Mouse (Mus musculus): ENCODE measurements around the gene Mns1. TPM values are rescaled to one million over a fixed set of nuclear protein-coding genes. Genes with fewer than 3 reads are reported as not detected.
"Not testable (repeated sequence)": the region's sequence is repeated elsewhere in the genome, so short reads cannot be mapped to it uniquely, and the experiment has no call there.

Mns1 gene
- polyA plus RNA-seq, 2 experiments: 70.9 to 99.8 TPM

- ATAC-seq (ENCODE audit: insufficient read depth): no peak
- no peaks in the 10 kb centered on the region for H3K27me3 ChIP-seq (ENCODE audit: control insufficient read depth, insufficient read depth, low read length)
- WGBS (ENCODE audit: insufficient replicate concordance): 65% methylated on average over 7 of the region's 7 CpGs
Measured at GRCm38 (mm10) chr9:72392686-72393085, 45.1 kb upstream of the Mns1 start.

DNA sequence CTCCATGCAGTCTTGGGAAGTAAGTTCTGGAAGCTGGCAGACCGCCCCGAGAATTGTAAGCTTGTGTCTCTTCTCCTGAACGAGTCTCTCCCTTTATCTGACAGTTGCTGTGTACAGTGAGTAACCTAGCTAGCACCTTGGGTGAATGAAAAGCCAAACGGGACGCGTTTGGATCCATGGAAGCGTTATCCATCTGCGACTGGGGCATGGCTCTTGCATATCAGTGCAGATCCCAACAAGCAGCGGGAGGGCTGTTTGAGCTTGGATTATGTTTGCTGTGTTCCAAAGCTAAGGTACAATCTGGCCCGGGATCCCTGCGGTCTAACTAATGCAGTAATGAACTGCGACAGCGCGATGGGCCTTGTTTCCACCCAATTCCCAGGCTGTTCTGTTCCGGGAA is 44.6 kb upstream of the Mns1 start:
- Histone ChIP-seq H3K4me2 (ENCODE audit: low read depth) (no peak overlapping the region), H3K4me1 (replicated peaks; ENCODE audit: control insufficient read depth in 2 of 2, insufficient read depth in 2 of 2, low read length in 1 of 2) (peaks cover 5 to 14% of the 10 kb centered on the region in 2 experiments), H3K27me3 (ENCODE audit: control insufficient read depth, insufficient read depth, low read length) (no peaks in the 10 kb centered on the region), H3K9ac (replicated peaks) (no peak overlapping the region), H3K9me3 (ENCODE audit: control insufficient read depth, low read length) (no peaks in the 10 kb centered on the region), H3K36me3 (replicated peaks; ENCODE audit: control insufficient read depth, insufficient read depth, low read depth) (no peaks in the 10 kb centered on the region), H3K4me3 (ENCODE audit: insufficient read depth in 1 of 2, low read depth in 2 of 2, low read length in 2 of 2) (no peak overlapping the region), H3K27ac (no peak overlapping the region)
- WGBS (ENCODE audit: insufficient replicate concordance): 78% methylated on average over 15 of the region's 15 CpGs
- ATAC-seq (ENCODE audit: insufficient read depth): no peak
- TF ChIP-seq CTCF (IDR thresholded peaks at IDR 0.05; ENCODE audit: low read depth): no peak
- no peak for TF ChIP-seq EP300 (IDR thresholded peaks at IDR 0.05; ENCODE audit: low read depth)
- no peak for DNase-seq (ENCODE audit: low read depth in 3 of 3, low spot score in 3 of 3)

More at GRCm38 (mm10) chr9:72392686-72393085, 45.1 kb upstream of the Mns1 start:
- H3K27ac ChIP-seq: no peak overlapping the region
- no peaks in the 10 kb centered on the region for H3K9me3 ChIP-seq (ENCODE audit: control insufficient read depth, low read length)
- H3K4me3 ChIP-seq (ENCODE audit: insufficient read depth in 1 of 2, low read depth in 2 of 2, low read length in 2 of 2): no peak overlapping the region
- H3K4me2 ChIP-seq (ENCODE audit: low read depth): no peak overlapping the region
- H3K36me3 ChIP-seq (replicated peaks; ENCODE audit: control insufficient read depth, insufficient read depth, low read depth): no peaks in the 10 kb centered on the region
- no peak for TF ChIP-seq EP300 (IDR thresholded peaks at IDR 0.05; ENCODE audit: low read depth)
- TF ChIP-seq CTCF (IDR thresholded peaks at IDR 0.05; ENCODE audit: low read depth): no peak
- no peak for DNase-seq (ENCODE audit: low read depth in 3 of 3, low spot score in 3 of 3)
- peaks cover 3 to 12% of the 10 kb centered on the region in 2 experiments for H3K4me1 ChIP-seq (replicated peaks; ENCODE audit: control insufficient read depth in 2 of 2, insufficient read depth in 2 of 2, low read length in 1 of 2)
- no peak overlapping the region for H3K9ac ChIP-seq (replicated peaks)

GRCm38 (mm10) chr9:72393869-72394341 is 43.9 kb upstream of the Mns1 start:
- WGBS (ENCODE audit: insufficient replicate concordance): 61% methylated on average over 8 of the region's 8 CpGs
- H3K36me3 ChIP-seq (replicated peaks; ENCODE audit: control insufficient read depth, insufficient read depth, low read depth): no peaks in the 10 kb centered on the region
- H3K4me2 ChIP-seq (ENCODE audit: low read depth): no peak overlapping the region
- H3K4me1 ChIP-seq (replicated peaks; ENCODE audit: control insufficient read depth in 2 of 2, insufficient read depth in 2 of 2, low read length in 1 of 2): peaks cover 5 to 14% of the 10 kb centered on the region in 2 experiments
- ATAC-seq (ENCODE audit: insufficient read depth) (no peak), DNase-seq (ENCODE audit: low read depth in 3 of 3, low spot score in 3 of 3) (no peak)
- H3K27ac ChIP-seq: no peak overlapping the region
- no peaks in the 10 kb centered on the region for H3K27me3 ChIP-seq (ENCODE audit: control insufficient read depth, insufficient read depth, low read length)
- no peak overlapping the region for H3K4me3 ChIP-seq (ENCODE audit: insufficient read depth in 1 of 2, low read depth in 2 of 2, low read length in 2 of 2)
- TF ChIP-seq CTCF (IDR thresholded peaks at IDR 0.05; ENCODE audit: low read depth) (no peak), EP300 (IDR thresholded peaks at IDR 0.05; ENCODE audit: low read depth) (no peak)
- H3K9ac ChIP-seq (replicated peaks): no peak overlapping the region
- H3K9me3 ChIP-seq (ENCODE audit: control insufficient read depth, low read length): no peaks in the 10 kb centered on the region

- TF ChIP-seq EP300 (IDR thresholded peaks at IDR 0.05; ENCODE audit: low read depth) (no peak), CTCF (IDR thresholded peaks at IDR 0.05; ENCODE audit: low read depth) (no peak)
- no peak for ATAC-seq (ENCODE audit: insufficient read depth)
- no peak overlapping the region for H3K4me3 ChIP-seq (ENCODE audit: insufficient read depth in 1 of 2, low read depth in 2 of 2, low read length in 2 of 2)
- no peak overlapping the region for H3K9ac ChIP-seq (replicated peaks)
- no peaks in the 10 kb centered on the region for H3K27me3 ChIP-seq (ENCODE audit: control insufficient read depth, insufficient read depth, low read length)
- no peaks in the 10 kb centered on the region for H3K36me3 ChIP-seq (replicated peaks; ENCODE audit: control insufficient read depth, insufficient read depth, low read depth)
- 26% methylated on average over 4 of the region's 4 CpGs for WGBS (ENCODE audit: insufficient replicate concordance)
- H3K9me3 ChIP-seq (ENCODE audit: control insufficient read depth, low read length): no peaks in the 10 kb centered on the region
- no peak overlapping the region for H3K27ac ChIP-seq
- H3K4me2 ChIP-seq (ENCODE audit: low read depth): no peak overlapping the region
- no peak for DNase-seq (ENCODE audit: low read depth in 3 of 3, low spot score in 3 of 3)
- peaks cover 7 to 19% of the 10 kb centered on the region in 2 experiments for H3K4me1 ChIP-seq (replicated peaks; ENCODE audit: control insufficient read depth in 2 of 2, insufficient read depth in 2 of 2, low read length in 1 of 2)
Measured at GRCm38 (mm10) chr9:72400121-72400520, 37.7 kb upstream of the Mns1 start.

GRCm38 (mm10) chr9:72401769-72402168 is 36.0 kb upstream of the Mns1 start:
- DNase-seq (ENCODE audit: low read depth in 3 of 3, low spot score in 3 of 3); H3K4me2 ChIP-seq (ENCODE audit: low read depth); H3K4me3 ChIP-seq (ENCODE audit: insufficient read depth in 1 of 2, low read depth in 2 of 2, low read length in 2 of 2); H3K9ac ChIP-seq (replicated peaks); H3K9me3 ChIP-seq (ENCODE audit: control insufficient read depth, low read length); H3K27ac ChIP-seq; H3K36me3 ChIP-seq (replicated peaks; ENCODE audit: control insufficient read depth, insufficient read depth, low read depth); H3K27me3 ChIP-seq (ENCODE audit: control insufficient read depth, insufficient read depth, low read length); ATAC-seq (ENCODE audit: insufficient read depth): not testable (repeated sequence)
- H3K4me1 ChIP-seq (replicated peaks; ENCODE audit: control insufficient read depth in 2 of 2, insufficient read depth in 2 of 2, low read length in 1 of 2): peaks cover 23 to 31% of the 10 kb centered on the region in 2 experiments
- peak; percentile 69 for TF ChIP-seq CTCF (IDR thresholded peaks at IDR 0.05; ENCODE audit: low read depth)
- WGBS (ENCODE audit: insufficient replicate concordance): 54% methylated on average over 4 of the region's 4 CpGs
